8 mouse cellular contexts compared by ENCODE assay signal in the genomic region with DNA sequence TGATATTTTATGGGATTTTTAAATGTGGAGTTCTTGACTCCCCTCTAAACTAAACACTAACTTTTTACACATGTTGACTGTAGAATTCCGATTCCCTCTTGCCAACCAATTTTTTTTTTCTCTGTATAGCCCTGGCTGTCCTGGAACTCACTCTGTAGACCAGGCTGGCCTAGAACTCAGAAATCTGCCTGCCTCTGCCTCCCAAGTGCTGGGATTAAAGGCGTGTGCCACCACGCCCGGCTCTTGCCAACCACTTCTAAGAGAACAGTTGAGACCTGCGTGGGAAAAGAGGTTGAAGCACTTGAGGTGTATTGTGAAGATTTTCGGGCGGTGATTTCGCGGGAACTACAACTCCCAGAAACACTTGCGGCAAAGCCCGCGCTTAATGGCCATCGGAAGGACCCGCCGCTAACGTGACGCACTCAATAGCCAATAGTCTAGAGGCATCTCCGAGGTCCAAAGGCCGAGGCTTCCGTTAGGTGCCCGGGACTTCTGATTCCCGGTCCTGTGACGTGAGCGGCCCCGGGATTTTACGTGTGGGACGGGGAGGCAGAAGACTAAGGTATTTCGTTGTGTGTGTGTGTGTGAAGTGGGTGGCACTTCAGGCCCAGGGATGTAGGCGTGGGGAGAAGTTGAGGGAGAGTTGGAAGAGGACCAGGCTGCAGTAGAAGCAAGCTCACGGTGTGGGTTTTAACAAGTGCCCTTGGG. TPM values are rescaled to one million over a fixed set of nuclear protein-coding genes. Genes with fewer than 3 reads are reported as not detected.
DNase-seq lines count a peak whose midpoint lies in the region; ATAC-seq lines count a peak whose summit lies in the region.

Gene Wdcp (plus strand): TSS at position 414 of the 708 bp plus-strand sequence.

- peak within 1 kb of the TSS; percentile 71 for H3K27ac ChIP-seq in lung, embryonic 16.5 days (ENCODE audit: low read length)

- H3K27me3 ChIP-seq in lung, embryonic 16.5 days (ENCODE audit: control insufficient read depth, insufficient read depth, low read depth, low read length) = no peaks in the 10 kb centered on the region

- WGBS in lung, embryonic 16.5 days = under 1% methylated on average over 30 of the region's 30 CpGs

- no peaks in the 10 kb centered on the region for H3K36me3 ChIP-seq in lung, embryonic 16.5 days (ENCODE audit: control insufficient read depth, insufficient read depth, low read length)

- ATAC-seq in hematopoietic stem cell, adult 5-6 weeks (replicated peaks in 1 of 2; ENCODE audit: insufficient read depth in 1 of 2, low FRiP score in 2 of 2, low TSS enrichment in 1 of 2, low read depth in 1 of 2, poor library complexity in 2 of 2, severe bottlenecking in 2 of 2) = peak; percentile 90 to 91
- peak; percentile 93 for ATAC-seq in lung, embryonic 16.5 days (ENCODE audit: low read depth)

- peak; percentile 86 for DNase-seq in MEL-GATA-1-ER (ENCODE audit: extremely low read depth, low read depth)
- DNase-seq in cerebellum, adult 8-10 months = peak; percentile 88
- peak; percentile 92 for DNase-seq in forelimb bud, embryonic 11.5 days (ENCODE audit: low read depth, low spot score)
- DNase-seq in layer of hippocampus, adult 9-10 months (ENCODE audit: low spot score) = peak; percentile 84
- peak; percentile 54 for DNase-seq in ovary, postnatal 10 days (ENCODE audit: low spot score)
- DNase-seq in thymus, postnatal 10 days (ENCODE audit: low spot score in 2 of 2) = peak; percentile 78 to 79

- peak within 1 kb of the TSS; percentile 79 for H3K4me2 ChIP-seq in lung, embryonic 16.5 days (ENCODE audit: low read depth, low read length)

- H3K4me1 ChIP-seq in lung, embryonic 16.5 days (replicated peaks; ENCODE audit: control insufficient read depth, insufficient read depth, low read length) = peaks cover 24% of the 10 kb centered on the region

- no peaks in the 10 kb centered on the region for H3K9me3 ChIP-seq in lung, embryonic 16.5 days (ENCODE audit: control insufficient read depth, low read length)

- H3K4me3 ChIP-seq in lung, embryonic 16.5 days (ENCODE audit: low read length) = peak within 1 kb of the TSS; percentile 83

- peak within 1 kb of the TSS; percentile 79 for H3K9ac ChIP-seq in lung, embryonic 16.5 days (ENCODE audit: low read length)

RNA-seq across cellular contexts. Expression of gene Wdcp, which starts in this region (rescaled TPM):
- total RNA-seq in hematopoietic stem cell, adult 5-6 weeks (2017) = 10.7 and 16.7 TPM in 2 replicates
- 15.5 and 16.1 TPM in 2 replicates for polyA plus RNA-seq in lung, embryonic 16.5 days (2015; fragmentation: Nextera tagmentation; extraction: Ambion mirVana)

Comparison
In these comparisons a context has a peak if more than half of its experiments do, and no peak if none do; other contexts are left out.
1. Peak in every context shown above with its lines: DNase-seq, ATAC-seq, H3K4me3 ChIP-seq and H3K27ac ChIP-seq.